Mouse (Mus musculus): ENCODE data around the gene Ttpal.

Ttpal gene

GRCm38 (mm10) chr2:163602101-163602971 is at the start of gene Ttpal:
TSS of gene Ttpal (plus strand) at chr2:163602314.
- DNase-seq: peak; percentile 87

- no peak for DNase-seq
Observed at GRCm38 (mm10) chr2:163552518-163552929, 49.6 kb upstream of the Ttpal start.

- DNase-seq: no peak
Observed at GRCm38 (mm10) chr2:163554425-163554982, 47.6 kb upstream of the Ttpal start.

- DNase-seq: no peak
Observed at GRCm38 (mm10) chr2:163554996-163555395, 47.1 kb upstream of the Ttpal start.

GRCm38 (mm10) chr2:163555417-163555816 is 46.7 kb upstream of the Ttpal start:
- no peak for DNase-seq

- no peak for DNase-seq
Observed at GRCm38 (mm10) chr2:163558548-163558947, 43.6 kb upstream of the Ttpal start.

GRCm38 (mm10) chr2:163559236-163559635 is 42.9 kb upstream of the Ttpal start:
- DNase-seq: no peak

GRCm38 (mm10) chr2:163560247-163560646 is 41.9 kb upstream of the Ttpal start:
- DNase-seq: no peak

GRCm38 (mm10) chr2:163561258-163561948 is 40.7 kb upstream of the Ttpal start:
- DNase-seq: no peak

- no peak for DNase-seq
Observed at GRCm38 (mm10) chr2:163564646-163565045, 37.5 kb upstream of the Ttpal start.

GRCm38 (mm10) chr2:163574321-163574720 is 27.8 kb upstream of the Ttpal start:
- no peak for DNase-seq

- DNase-seq: no peak
Observed at GRCm38 (mm10) chr2:163575248-163575647, 26.9 kb upstream of the Ttpal start.

GRCm38 (mm10) chr2:163577986-163578385 is 24.1 kb upstream of the Ttpal start:
- DNase-seq: no peak

GRCm38 (mm10) chr2:163580069-163580945 is 21.8 kb upstream of the Ttpal start:
- no peak for DNase-seq

- peak; percentile 28 for DNase-seq
Observed at GRCm38 (mm10) chr2:163583226-163584087, 18.7 kb upstream of the Ttpal start.

GRCm38 (mm10) chr2:163584088-163584426 is 18.1 kb upstream of the Ttpal start:
- no peak for DNase-seq

- DNase-seq: no peak
Observed at GRCm38 (mm10) chr2:163586384-163587261, 15.5 kb upstream of the Ttpal start.

GRCm38 (mm10) chr2:163587506-163587905 is 14.6 kb upstream of the Ttpal start:
- DNase-seq: no peak

- no peak for DNase-seq
Observed at GRCm38 (mm10) chr2:163590211-163590610, 11.9 kb upstream of the Ttpal start.

GRCm38 (mm10) chr2:163590996-163591395 is 11.1 kb upstream of the Ttpal start:
- DNase-seq: no peak

GRCm38 (mm10) chr2:163592084-163592483 is 10.0 kb upstream of the Ttpal start:
- no peak for DNase-seq

Measured in cerebellum, adult 9-11 months (tissue).